Mouse (Mus musculus) layer of hippocampus, postnatal 25 days (tissue): ENCODE data around the gene Nfya. TPM values are rescaled to one million over a fixed set of nuclear protein-coding genes. Genes with fewer than 3 reads are reported as not detected.
A peak's percentile ranks its signal among the peaks of the same experiment; 100 is the strongest.

Source experiments
- DNase-seq, 2 experiments: peaks; one replicate each; pipeline ENCODE4 v3.0.0; 2022; ENCODE audit warnings: mixed read lengths in 2 of 2, low spot score in 1 of 2; ENCODE audit errors: extremely low spot score in 1 of 2
- total RNA-seq, 2 experiments: library from RNA; stranded (reverse); gene quantifications; 2 replicates each; pipeline ENCODE4 v1.2.3; 2021

Nfya gene
- total RNA-seq, 2 experiments from 2014 or later: 26.7 to 27.1 TPM

DNA sequence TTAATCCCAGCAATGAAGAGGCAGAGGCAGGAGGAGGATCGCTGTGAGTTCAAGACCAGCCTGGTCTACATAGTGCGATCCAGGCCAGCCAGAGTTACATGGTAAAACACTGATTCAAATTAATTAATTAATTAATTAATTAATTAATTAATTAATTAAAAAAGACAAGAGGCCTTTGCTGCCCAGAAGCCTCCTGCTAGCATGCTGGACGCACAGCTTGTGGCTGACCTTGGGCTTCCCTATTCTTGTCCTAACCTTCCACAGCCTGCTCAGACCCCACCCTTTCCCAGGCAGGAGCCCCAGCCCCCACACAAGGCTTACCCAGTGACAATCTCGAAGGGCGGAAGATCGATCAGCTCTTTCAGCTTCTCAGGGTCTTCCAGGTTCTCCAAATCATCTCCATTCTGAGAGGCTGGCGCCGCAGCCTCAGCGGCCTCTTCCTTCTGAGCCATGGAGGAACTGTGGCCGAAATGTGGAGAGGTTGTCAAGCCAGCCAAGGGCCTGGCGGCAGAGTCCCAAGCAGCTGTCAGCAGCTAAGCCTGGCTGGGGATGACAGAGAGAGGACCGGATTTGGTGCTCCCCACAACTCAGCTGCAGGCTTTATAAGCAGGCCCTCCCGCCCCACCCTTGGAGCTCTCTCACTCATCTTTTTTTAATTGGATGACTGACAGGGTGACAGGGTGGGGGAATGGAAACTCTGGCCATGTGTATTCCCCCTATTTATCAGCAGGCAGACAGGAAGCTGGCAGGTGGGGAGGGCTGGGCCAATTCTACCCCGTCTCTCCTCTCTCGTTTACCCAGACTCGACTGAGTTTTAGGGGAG, 22.7 kb upstream of the Nfya start, which contains the start of gene Apobec2:
Gene Apobec2 (minus strand): TSS at position 773 of the 823 bp plus-strand sequence.
- DNase-seq: no peak

DNA sequence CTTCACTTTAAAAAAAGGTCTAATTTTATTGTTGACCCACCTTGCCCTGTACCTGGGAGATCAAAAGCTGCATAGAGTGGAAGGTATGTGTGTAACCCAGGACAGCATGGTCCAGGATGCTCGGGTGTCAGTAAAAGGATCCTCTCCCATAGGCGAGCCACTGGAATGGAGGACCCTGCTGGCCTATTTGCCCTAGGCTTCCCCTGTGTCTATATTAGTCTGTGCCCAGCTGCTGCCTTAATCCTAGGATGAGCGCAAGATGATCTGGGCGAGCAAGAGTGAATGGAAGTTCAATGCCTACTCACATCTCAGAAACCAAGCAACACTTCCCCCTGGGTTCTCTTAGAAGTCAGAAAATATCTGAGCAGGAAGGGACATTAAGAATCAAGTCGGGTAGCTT, 21.3 kb upstream of the Nfya start:
- DNase-seq: no peak

DNA sequence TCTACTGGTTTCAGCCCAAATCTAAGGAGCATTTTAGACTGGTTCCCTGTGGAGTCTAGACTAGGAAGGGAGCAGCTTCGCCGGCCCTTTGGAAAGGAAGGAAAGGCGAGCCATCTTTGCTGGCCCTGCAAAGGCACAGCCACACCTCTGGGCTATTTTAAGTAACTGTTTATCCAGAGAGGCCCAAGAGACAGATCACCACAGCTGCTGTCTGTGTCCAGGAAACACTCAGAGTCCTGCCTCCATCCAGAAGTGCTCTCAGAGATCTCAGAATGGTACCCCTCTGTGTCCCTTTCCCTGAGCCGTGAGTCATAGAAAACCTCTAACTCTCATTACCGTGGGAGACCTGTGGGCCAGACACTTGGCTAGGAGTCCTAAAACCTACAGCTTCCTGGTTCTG, 20.7 kb upstream of the Nfya start:
- no peak for DNase-seq

DNA sequence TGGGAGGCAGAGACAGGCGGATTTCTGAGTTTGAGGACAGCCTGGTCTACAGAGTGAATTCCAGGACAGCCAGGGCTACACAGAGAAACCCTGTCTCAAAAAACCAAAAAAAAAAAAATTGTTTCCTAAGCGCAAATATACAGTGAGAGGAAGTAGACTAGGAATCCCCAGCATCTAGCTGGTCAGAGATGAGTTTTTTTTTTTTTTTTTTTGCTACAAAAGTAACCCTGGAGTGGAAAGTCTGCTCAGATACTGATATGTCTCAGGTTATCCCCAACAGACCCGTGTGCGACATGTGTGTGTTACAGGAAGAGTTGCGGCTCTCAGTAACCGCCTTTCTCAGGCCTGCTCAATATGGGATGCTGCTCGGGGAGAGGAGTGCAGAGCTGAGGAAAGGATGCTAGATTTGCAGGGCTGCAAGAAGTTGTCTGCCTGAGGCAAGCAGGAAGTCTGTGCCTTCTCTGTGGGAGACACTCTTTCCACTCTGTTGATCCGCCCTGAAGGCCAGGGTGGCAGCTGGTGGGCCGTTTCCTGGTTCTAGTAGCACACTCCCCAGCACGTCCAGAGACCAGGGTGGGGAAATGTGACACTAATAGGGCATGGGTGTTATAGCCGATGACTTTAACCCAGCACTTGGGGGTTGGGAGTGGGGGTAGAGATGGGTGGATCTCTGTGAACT, 18.3 kb upstream of the Nfya start:
- DNase-seq: no peak

DNA sequence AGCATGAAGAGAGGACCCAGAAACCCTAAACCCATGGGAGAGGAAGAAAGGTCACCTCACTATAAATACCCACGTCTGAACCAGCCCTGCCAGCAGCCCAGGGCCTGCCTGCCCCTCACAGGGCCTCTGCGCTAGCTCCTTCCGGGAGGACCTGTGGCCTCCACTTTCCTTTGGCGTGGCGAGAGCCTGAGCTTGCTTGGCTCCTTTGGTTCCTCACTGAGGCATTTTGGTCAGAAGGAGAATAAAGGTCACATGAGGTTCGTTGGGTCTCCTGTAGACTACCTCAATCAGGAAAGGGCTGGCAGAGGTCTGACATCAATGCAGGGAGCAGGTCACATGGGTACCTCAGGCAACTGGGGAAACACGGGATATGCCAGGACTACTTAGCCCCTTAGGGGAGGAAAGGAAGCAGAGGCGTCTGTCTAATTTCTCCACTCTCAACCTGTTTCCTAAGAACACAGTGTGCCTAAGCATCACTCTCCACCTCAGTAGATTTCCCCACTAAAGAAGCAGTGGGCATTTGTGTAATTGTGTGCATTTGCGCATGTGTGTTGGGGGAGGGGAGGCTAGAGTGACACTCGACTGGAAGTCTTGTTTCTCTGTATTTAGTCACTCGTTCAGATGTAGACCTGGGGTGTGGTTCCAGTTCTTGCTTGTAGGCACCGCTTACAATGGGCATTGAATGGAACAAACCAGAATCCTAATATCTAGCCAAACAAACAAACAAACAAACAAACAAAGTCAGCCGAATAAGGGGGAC, 17.5 kb upstream of the Nfya start:
- DNase-seq: no peak

DNA sequence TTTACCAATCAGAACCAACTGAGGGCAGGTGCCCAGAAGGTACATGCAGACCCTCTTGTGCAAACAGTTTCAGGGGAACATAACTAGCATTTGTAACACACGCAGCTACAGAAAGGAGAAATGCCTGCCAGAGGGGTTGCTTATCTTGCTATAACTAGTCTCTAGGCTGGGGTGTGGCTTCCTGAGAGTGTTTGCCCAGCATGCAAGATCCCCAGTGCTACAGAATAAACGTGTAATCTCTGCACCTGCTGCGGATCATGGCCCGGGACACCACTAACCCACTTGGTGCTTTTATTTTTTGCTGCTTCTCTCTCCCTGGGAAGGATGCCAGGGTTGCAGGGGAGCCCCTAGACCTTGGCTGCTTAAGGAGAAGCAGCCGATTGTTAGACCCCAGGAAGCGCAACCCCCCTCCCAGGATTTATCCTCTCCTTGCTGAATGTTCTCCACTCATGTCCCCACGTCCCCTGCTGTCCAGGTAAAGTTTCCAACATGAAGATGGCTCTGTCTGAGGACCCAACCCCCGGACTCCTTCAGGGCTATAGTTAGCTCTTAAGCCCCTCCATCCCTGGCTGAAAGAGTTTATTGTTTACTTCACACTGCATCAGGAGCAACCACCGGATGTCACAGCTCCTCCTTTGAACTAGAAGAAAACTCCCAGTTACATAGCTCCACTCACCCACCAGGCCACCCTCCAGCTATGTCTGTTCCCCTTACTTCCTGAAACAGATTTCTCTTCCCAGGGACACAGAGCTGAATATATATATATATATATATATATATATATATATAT, 16.3 kb upstream of the Nfya start:
- DNase-seq: no peak

DNA sequence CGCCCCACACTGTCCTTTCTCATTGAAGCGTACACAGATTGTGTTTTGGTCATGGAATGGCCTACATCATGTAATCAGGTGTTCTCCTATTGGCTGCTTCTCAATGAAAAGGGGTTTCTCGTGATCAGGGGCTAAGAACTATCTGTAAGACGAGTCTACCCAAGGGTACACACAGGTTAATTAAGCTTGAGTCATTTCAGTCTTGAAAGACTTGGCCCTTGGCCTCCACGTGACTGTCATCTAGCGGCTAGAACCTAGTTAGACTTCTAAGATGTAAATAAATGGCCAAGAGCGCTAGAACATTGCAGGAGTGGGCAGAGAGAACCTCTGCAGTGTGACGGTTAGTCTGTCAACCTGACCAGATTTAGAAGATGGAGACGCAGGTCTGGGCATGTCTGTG, 14.5 kb upstream of the Nfya start:
- DNase-seq: no peak

DNA sequence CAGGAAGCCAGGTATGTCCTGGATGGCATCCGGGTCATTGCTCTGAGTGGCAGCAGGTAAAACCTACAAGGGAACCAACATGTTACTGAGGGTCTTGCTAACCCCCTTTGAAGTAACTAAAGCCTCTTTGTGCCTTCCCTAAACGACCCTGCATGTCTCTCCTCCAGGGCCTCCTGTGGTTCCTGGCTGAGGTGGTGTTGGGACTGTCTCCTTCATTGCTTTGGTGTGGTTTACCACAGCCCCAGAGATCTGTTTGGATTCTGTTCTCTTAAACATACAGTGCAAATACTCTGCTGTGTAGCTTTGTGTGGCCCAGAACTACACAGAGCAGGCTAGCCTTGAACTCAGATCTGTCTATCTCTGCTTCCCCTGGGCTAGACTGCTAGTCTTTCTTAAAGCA, 9.9 kb upstream of the Nfya start:
- no peak for DNase-seq

DNA sequence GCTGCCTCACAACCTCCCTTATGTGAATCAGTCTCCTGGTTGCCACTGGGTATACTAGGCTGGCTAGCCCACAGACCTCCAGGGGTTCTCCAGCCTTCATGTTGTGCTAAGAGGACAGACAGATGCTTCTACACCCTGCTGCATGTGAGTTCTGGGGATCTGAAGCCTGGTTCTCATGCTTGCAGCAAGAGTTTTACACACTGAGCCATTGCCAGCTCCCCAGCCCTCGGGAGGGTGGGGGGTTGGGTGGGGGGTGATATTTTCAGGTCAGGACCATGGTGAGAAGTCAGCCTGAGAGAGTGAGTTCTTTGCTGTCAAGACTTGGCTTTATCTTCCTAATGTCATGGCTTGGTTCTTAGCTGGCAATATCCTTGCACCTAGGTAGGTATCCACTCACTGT, 9.1 kb upstream of the Nfya start:
- DNase-seq: no peak

DNA sequence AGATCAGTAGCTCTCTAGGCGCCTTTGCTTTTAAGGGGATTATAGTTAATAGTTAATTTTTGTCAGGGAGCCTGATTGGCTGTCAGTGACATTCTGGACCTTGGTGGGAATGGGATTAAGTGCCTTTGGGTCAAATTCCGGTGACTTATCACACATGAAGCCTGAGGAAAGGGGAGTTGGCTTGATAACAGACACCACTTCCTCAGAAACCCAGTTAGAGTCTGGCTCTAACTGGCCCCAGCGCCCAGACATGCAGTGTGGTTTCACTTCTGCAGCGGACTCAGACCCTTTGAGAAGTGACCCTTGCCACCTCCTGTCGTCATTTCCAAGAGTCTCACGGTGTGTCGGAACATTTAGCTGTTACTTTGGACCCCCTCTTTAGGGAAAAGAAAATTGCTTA, 8.5 kb upstream of the Nfya start:
- DNase-seq: no peak

DNA sequence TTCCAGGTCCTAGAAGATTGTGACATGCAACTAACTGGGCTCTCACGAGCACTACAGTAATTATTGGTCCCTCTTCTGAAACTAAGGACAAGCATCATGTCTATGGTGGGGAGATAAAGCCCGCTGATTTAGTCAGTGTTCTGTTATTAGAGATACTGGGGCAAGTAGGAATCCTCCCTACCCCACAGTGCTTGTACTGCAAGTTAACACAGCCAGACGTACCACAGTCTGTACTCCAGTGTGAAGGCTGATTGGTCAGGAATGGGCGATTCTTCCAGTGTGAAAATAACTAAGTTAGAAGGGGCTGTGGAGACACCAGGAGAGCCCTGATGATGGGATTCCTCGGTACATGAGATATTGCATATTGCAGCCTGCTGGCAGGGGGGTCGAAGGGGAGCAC, 7.8 kb upstream of the Nfya start:
- DNase-seq: no peak

DNA sequence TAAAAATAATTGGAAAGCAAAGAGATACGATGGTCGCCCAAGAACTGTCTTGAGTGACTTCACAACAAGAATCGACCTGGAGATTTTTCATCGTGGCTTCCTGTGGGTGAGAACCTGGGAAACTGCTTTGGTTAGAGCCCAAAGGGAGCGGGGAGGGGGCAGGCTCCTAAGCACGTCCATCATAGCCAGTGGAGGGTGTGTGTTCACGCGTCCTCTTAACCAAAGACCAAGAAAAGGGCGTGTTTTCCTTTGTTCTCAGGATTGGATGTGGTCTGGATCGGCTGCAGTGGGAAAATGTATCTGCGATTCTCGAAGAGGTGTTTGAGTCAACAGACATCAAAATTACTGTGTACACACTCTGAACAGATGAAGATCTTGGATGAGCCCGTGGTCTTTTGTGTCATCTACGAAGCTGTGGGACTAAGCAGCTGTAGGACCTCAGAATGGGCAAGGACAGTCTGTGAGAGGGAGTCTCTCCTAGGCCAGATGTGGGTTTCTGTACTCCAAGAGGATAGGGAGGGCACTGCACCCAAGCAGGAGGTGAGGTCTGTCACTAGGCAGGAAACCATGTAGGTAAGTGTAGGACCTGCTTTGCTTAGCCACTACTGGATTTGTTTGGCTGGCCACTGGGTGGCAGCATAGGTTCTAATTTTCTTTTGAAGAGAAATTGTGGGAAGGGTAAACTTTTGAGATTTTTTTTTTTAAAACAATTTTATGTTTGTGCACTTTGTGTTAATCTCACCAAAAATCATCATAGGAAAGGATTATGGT, 6.9 kb upstream of the Nfya start:
- peak; percentile 46 to 79 for DNase-seq

DNA sequence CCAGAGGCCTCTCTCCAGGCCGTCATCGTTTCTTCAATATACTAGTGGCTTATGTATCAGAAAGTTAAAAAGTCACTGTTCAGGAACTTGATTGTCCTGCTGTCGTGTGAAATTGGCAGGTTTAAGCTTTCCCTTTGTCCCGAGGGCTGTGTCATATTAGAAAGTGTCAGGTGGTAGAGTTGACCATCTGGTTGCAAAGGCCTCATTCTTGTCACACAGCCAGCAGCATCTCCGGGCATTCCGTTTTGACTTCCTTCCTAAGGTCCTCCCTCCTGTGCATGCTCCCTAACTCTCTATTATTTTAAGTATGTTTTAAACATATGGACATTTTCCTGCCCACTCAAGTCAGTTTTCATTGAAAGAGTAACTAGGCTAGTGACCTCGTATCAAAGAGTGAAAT, 6.3 kb upstream of the Nfya start:
- DNase-seq: no peak

DNA sequence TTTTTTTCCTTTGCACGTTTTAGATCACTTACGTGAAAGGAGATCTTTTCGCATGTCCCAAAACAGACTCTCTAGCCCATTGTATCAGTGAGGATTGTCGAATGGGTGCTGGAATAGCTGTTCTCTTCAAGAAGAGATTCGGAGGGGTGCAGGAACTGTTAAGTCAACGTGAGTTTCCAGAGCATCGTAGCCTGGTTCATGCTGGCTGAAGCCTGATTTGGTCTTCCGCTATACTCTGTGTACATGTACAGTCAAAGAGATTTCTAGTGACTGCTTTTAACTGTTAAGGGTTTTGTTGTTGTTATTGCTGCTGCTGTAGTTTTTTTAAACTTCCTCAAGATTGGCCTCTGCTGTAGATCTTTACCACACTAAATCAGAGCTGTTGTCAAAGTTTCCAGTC, 1.5 kb upstream of the Nfya start:
- no peak for DNase-seq

DNA sequence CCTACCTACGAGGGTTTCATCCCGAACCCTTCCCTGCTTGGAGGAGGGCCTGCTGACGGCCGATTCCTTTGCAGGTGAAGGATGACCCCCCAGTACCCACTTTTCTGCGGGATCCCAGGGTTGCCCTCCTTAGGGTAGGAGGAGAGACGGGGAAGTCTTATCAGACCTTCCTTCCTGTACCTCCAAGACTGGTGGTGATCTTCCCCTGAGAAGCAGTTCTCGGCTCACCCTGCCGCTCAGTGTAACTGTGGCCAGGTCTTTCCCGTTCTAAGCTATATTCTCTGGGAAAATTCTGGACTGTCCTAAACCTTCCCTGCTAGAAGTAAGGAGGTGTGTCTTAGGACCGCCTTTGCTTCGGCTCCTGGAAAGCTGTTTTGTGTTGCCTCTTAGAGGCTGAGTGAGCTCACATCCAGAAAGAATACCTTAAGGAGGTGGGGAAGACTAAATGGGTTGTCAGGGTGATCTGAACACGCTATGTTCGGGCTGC, 636 bp upstream of the Nfya start:
- no peak for DNase-seq

DNA sequence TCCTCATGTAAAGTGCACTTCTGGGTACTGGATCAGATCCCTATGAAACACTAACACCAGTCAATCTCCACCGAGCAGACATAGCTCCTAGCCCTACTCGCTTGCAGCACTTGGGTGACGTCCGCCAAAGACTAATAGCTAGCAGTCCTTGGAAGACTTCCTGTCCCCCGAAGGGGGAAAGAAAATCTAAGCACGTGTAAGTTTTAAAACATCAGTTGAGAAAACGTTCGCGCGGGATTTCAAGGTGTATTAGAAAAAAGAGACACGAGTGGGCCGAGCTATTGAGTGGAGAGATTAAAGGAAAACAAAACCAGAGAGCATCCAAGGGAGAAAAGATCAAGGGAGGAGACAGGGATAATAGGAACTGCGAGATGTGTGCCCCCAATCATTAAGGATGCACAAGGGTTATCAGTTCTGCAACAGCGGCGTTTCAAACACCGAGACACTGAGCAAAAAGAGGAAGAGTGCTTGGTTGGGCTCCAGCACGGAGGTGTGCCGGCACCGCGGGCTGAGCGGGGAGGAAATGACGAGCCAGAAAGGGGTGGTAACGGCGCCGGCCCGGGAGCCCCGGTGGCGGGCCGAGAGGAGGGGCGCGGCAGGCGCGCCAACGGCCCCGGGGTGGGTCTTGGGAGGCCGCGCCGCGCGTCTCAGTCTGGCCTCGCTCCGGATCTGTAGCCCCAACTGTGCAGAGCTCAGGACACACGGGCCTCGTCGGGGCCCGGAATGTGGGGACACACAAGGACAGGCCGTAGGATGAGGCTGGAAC, 997 bp downstream of the Nfya start:
- peak; percentile 41 to 57 for DNase-seq

DNA sequence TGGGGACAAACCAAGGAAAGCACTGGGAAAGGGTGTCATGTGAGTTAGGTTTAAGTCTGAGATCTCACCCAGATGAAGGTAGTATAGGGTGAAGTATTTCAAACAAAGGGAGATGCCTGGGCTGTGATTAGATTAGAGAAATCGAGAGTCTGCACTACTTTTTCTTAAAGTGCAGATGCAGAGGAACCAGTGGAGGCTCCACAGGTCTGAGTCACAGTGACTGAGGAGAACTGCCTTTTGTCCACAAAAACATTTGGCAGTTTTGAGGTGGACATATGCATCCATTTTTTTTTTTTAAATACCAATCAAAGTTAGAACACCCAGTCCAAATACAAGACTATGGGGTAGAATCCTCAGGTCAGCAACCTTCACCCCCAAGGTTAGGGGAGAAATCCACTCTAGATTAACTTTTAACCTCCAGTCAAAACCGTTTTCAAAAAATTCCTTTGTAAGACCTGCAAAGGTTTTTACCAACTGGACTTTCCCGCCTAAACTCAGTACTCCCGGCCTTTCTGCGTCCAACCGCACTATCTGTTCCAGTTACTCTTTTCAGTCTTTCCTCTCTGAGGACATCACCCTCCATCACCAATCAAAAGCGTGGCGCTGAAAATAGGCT, 1.7 kb downstream of the Nfya start:
- DNase-seq: no peak

DNA sequence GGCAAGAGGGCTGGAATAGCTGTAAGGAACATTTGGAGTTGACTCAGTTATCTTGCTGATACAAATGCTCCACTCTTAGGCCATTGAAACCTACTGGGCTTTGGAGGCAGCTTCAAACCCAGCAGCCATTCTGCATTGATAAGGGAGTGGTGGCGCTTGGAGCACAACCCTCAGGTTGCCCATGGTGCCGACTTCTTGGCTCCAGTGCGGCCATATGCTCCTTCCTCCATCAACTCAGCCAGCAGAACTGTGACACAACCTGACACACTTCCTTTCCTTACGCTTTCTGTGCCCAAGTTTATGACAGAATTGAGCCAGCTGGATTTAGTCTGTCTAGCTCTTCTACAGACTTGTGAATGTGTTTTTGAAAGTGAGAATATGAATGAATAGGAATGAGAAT, 2.6 kb downstream of the Nfya start:
- DNase-seq: no peak
